Mouse (Mus musculus) layer of hippocampus, adult 18-20 months (tissue): ENCODE results near the gene Hirip3. TPM values are rescaled to one million over a fixed set of nuclear protein-coding genes. Genes with fewer than 3 reads are reported as not detected.
"Not testable (repeated sequence)": the region's sequence is repeated elsewhere in the genome, so short reads cannot be mapped to it uniquely, and the experiment has no call there.

Experiments
- DNase-seq, 2 experiments: peaks; one replicate each; pipeline ENCODE4 v3.0.0; 2022; ENCODE audit warnings: low spot score in 2 of 2
- total RNA-seq, 2 experiments: library from RNA; stranded (reverse); gene quantifications; 2 replicates each; pipeline ENCODE4 v1.2.3; 2021

The Hirip3 gene
- total RNA-seq, 2 experiments from 2014 or later, result 25.8 to 30.9 TPM

DNA sequence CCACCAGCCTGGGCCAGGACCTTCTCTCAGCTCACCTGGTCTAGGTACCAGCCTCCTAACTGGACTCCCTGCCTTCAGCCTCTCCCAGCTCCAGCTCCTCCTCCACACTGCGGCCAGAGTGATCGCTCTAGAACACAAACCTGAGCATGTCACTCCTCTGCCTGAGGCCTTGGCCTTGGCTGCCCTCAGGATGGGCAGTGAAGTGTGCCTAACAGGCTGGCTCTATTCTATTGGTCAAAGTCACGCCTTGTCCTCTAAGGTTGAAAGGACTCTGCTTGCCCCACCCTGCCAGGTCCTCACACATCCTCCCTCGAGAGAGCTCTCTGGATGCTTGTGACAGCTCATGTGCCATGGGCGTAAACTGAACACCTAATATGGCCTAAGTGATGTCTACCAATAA, 8.3 kb upstream of the Hirip3 start:
- no peak for DNase-seq

DNA sequence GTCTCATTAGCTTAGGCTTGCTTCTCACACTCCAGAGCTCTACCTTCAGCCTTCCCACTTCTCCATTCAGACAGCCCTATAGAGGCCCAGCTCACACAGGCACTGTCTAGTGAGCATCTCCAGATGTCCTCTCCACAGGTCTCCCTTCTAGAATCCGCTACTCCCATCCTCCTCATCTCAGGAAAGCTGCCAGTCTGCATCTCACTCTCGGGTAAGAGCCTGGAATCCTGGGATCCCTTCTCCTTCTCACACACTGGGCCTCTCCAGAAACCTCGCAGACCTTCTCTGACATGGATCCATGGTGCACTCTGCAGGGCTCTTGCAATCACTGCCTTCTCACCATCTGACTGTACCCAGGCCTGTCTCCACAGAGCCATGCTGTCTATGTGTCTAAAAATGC, 6.1 kb upstream of the Hirip3 start:
- no peak for DNase-seq

DNA sequence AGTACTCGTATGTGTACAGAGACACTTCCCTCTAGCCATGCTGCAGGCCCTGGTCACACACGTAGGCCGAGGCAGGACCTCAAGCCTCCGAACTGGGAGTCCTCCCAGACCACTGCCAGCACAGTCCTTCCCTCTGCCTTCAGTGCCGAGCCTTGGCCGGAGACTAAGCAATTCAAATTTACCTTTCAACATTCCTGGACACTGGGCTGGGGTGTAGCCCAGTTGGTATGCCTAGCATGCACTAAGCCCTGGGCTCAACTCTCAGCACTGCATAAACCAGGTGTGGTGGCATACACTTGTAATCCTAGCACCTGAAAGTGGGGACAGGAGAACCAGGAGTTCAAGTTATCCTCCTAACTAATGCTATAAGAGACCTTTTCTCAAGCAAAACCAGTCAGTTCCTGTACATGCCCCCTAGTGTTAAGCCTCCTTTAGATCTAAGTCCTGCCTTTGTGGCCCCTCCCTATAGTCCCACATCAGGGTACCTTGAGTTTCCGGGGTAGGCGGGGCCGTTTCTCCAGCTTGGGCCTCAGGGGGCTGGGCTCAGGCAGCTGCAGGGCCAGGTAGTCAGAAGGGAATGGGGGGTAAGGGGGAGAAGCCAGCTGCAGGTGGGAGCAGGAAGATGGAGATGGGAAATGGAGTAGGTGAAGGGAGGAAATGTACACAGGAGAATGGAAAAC, 4.9 kb upstream of the Hirip3 start:
- no peak for DNase-seq

DNA sequence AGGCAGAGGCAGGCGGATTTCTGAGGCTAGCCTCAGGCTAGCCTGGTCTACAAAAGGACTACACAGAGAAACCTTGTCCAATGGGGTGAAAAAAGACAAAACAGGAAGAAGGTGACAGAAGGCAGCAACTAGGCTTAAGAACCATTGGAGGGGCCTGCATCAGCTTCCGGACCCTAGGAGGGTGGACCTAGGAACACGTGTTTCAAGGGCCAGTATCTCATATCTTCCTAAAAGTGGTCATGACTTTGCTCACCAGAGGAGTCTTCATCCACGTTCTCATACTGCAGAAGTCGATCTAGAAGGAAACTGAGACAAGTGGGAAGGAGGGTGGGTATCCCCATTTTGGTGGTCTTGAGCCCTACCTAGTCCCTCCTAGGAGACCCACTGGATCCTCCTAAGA, 785 bp upstream of the Hirip3 start:
- DNase-seq, result no peak

DNA sequence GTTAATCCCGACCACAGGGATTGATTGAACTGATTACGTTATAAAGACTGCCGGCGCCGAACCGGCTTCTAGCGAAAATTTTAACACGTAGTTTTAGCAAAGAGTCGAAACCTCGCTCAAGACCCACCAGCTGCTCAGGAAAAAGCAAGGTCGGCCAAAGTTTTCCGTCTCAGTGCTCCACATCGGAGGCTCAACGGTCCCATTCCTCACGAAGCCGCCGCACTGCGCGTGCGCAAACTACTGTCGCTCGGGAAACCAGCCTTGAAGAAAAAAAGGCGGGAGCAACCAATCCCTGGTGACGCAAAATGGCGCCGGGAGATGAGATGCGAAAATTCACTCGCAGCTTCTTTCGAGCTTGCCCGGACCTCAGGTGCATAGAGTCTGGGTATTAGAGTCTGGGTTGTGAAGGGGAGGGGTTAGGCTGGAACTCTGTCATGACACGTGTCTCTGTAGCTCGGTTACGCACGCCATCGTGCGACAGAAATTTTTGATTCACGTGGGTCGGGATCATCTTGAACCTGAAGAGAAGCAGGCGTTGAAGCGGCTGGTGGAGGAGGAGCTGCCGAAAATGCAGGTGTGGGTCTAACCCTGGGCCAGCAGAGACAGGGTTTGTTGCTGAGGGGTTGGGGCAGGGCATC, 494 bp downstream of the Hirip3 start, which contains the start of gene Ino80e:
Gene Ino80e, minus strand, starts transcription at position 231 of the 638 bp plus-strand sequence.
- peak; percentile 92 to 96 for DNase-seq

DNA sequence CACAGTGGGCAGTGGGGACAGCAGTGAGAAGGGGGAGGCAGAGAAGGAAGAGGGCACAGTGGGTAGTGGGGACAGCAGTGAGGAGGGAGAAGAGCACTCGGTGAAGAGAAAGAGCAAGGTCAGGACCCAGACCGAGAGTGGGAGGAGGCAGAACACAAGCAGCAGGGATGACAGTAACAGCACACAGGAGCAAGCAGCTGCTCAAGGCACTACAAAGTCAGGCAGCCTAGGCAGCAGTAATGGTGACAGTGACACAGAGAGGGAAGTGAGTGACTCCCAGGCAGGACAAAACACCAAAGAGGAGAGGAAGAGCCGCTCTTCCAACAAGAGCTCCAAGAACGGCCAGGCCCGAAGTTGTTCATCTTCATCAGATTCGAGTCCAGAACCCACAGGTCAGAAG, 2.0 kb downstream of the Hirip3 start:
- DNase-seq, result no peak

DNA sequence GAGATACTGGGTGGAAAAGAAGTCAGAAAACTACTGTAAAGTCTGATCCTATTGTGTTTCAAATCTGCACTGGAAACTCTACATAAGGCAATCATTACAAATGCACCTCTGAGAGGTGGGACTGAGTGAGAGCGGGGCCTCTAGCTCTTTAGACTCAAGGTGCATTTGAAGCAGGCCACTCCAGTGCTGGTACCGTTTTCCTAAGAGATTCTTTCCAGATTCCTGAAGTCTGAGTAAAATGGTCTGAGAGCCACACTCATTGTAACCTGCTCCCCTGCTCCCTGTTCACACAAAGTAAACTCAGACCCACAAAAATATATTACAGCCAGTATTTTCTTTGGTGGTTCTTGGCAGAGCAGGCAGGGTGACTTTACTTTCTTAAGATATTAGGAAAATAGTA, 5.8 kb downstream of the Hirip3 start:
- no peak for DNase-seq

DNA sequence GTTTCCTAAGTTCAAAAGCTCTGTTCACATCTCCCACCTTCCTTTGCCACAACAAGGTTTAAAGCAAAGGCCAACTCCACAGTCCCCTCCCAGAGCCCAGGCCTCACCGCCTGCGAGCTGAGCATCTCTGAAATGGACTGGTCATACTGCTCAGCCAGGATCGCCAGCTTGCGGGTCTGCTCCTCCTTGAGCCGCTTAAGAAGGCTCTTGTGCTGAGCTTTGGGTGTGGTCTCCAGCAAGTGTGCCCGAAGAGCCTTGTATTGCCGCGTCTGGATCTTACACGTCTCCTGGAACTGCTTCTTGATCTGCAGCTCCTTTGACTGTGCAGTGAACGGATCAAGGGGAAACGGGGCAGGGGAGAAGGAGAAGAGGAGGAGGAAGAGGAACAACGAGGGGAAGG, 6.2 kb downstream of the Hirip3 start:
- DNase-seq, result no peak

DNA sequence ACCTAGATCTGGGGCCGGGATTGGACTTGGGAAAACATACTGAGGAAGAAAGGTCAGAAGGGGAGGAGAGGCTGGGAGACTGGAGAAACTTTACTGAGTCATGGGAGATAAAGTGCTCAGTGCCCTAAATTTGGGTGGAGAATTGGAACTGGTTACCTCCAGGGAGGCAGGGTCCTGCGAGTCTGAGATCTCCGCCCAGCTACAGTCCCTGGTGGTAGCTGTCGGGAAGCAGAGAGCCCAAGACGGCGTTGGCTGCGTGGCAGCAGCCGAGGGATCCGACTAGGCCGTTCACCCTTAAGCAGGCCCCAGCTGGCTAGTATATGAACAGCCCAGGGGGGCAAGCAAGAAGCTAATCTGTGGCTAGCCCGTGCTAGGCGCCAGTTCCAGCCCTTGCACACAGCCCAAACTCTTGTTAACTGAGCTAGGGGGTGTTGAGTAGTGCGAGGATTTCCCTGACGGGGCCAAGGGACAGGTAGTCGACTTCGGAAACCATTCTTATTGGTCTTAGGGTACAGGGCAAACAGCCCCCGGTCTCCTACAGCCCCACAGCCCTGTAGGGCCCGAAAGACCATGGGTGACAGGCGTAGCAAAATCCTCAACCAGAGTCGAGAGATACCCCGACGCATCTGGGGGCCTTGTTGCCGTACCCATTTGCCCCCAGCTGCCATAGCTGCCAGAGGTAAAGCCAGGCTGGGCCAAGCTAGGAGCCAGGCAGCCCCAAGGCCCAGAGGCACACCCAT, 8.2 kb downstream of the Hirip3 start:
- DNase-seq, result no peak

DNA sequence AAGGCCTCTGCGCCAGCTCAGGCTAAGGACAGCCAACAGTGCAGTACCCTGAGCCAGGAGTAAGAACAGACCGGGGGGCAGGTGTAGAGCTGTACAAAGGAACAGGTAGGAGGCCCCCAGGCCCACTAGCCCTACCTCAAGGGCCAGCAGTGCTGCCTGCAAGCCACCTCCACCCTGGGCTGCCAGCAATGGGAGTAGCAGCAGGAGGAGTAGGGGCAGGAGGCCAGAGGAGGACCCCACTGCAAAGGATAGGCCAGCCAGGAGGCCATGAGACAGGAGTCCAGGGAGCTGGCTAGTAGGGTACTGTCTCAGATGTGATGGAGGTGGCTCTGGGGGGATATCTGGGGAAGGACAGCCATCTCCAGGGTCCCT, 8.7 kb downstream of the Hirip3 start:
- no peak for DNase-seq

DNA sequence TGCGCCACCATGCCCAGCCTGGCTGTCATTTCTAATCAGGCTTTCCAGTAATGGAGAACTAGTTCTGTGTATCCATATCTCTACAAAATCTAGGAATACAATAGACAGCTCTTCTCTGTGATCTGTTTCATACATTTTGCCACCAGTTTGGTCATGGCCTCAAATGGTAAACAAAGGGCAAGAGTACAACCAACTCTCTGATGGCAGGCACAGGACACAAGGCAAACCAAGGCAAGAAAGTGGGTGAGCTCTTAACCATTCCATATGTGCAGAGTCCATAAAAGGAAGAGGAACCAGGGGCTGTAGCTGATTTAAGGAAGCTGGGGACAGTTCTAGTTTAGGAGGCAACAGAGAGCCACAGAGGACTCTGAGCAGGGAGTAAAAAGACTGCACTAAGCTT, 15.5 kb downstream of the Hirip3 start:
- no peak for DNase-seq

DNA sequence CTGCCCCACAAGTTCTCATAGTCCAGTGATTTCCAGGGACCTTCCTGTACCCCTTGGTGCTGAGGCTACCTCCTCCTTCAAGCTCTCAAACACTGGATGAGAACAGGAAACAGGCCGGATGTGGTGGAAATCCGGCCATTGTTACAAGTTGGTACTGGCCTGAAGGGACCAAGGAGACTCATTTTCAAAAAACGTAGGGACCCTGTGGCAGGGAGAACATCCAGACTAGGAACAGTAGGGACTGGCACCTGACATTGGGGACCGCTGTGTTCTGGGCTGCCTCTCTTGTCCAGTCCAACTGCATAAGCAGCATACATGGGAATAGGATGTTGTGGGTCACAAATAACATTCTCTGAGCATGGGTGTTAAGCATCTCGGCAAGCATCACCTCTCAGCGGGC, 19.3 kb downstream of the Hirip3 start:
- no peak for DNase-seq

DNA sequence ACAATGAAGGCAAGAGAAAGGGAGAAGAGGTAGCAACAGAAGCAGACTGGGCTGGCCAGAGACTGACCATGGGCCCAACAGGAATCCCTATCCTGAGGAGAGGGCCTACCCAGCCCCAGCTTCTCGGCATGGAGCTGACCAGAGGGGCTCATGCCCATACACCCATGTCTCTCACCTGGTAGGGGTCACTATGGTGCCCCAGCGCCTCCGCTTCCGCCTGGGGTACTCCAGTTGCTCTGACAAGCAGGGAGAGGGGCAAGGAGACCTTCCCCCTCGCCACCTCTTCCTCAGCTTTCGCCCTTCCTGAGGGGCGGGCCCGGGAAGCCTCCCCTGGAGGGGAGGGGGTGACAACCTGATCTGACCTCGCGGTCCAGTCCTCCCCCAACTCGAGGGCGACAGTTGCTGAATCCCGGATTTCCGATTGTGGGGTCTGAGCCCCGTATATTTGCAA, 22.0 kb downstream of the Hirip3 start:
- DNase-seq, result no peak

DNA sequence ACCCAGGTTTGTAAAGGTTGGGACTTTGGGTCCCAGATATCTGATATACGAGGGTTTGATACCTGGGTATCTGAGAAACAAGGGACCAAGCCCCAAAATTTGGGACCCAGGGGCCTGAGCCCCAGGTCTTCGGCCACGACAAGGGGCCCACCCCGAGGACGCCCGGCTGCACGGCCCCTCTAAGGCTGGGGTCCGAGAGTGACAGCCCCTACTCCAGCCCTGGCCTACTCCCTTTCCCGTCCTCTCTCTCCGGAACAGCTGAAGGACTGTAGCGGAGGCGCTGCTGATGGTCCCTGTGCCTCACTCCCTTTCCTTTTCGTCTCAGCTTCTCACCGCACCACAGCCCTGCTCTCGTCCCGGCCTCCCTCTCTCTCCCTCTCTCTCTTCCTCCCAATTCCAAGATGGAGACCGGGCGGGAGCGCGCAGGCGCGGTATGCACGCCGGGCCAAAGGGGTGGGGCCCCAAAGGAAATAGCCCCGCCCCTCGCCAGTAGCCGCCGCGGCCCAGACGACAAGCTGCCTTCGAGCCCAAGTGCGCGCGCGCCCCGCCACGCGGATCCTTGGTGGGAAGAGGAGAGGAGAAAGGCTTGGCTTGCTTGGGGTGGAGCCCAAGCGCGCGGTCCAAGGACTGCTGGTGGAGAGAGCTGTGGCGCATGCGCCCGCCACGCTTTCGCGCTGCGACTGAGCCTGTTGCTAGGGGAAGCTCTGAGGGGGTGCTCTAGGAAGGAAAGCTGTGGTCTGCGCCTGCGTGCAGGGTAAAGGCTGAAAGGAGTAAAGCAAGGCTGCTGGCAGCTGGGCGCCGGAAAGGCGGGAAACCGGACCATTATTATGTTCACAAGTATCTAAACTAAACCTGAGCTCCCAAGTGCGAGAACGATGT, 22.8 kb downstream of the Hirip3 start, which contains the start of gene Taok2:
Gene Taok2, minus strand, starts transcription at position 418 of the 879 bp plus-strand sequence.
- peak; percentile 99 for DNase-seq

DNA sequence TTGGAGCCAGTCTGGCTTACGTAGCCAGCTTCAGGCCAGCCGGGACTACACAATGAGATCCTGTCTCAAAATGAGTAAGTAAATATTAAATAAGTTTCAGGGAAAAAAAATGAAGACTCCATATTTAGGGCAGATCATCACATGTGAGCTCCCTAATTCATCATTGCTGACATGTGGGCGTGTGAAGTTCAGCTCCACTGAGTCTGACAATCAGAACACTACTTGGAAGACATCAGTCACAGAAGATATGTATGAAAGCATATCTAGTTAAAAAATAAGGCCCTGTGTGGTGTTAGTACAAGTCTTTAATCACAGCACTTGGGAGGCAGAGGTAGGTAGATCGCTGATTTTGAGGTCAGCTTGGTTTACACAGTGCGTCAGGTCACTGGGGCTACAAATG, 25.5 kb downstream of the Hirip3 start:
- no peak for DNase-seq

DNA sequence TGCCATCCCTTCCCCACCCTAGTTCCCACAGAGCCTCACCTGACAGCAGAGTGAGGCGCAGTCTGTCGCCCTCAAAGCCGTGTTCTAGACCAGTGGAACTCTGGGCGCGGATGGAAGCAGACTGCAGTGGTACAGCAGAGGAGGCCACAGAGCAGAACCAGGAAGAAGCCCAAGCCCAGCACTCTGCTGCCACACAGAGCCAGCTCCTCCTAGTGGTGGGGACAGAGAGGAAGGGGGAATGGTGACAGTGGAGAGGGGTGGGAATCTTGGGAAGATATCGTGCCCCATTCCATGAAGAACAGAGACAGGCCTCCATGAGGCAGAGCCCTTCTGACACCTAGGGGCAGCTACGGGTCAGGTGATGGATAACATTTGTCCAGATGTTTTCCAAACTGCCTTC, 27.1 kb downstream of the Hirip3 start:
- no peak for DNase-seq

DNA sequence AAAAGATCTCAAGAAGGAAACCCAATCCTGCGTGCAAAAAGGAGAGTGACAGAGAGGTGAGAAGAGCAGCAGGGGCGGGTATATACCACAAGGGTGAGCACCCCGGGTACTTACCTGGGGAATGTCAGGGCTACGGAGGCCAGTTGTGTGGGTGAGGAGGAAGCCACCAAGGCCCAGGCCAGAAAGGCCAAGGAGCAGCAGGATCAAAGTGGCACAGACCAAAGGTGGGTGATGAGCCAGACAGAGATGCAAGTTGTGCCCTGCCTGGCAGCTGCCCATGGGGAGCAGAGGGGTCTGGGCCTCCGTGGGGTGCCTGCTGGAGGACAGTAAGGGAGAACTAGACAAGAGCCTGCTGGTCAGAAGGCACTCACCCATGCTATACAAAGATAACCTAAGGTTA, 35.1 kb downstream of the Hirip3 start:
- no peak for DNase-seq

DNA sequence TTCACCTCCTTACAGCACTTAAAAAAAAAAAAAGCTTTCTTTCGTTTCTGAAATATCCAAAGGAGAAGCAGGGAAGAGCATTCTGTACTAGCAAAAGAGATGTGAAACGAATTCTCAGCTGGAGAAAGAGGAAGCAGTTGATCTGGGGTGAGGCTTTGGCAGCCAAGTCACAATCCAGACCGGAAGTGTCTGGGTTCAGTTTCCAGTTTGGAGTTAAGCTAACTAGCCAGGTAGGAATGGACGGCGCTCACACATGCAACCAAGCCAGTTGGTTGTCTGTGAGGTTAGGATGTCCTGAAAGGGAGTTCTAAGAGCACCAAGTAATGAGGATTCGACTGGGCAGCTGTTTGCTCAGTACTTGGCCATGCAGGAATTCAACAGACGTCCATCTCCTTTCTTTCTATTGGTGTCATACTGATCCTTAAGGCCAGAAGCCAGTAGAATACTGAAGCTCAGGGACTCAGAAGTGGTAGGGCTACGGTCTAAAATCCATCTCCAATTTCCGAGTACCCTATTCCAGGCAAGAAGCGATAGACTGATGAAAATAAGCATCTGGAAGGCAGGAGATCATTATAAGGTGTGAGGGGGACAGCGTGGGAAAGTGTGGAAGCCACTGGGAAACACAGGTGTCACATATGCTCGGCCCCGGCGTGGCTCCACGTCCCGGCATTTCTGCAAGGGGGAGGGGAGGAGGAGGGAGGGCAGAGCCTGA, 35.8 kb downstream of the Hirip3 start:
- DNase-seq, result peak in 1 of 2 experiments; percentile 13

DNA sequence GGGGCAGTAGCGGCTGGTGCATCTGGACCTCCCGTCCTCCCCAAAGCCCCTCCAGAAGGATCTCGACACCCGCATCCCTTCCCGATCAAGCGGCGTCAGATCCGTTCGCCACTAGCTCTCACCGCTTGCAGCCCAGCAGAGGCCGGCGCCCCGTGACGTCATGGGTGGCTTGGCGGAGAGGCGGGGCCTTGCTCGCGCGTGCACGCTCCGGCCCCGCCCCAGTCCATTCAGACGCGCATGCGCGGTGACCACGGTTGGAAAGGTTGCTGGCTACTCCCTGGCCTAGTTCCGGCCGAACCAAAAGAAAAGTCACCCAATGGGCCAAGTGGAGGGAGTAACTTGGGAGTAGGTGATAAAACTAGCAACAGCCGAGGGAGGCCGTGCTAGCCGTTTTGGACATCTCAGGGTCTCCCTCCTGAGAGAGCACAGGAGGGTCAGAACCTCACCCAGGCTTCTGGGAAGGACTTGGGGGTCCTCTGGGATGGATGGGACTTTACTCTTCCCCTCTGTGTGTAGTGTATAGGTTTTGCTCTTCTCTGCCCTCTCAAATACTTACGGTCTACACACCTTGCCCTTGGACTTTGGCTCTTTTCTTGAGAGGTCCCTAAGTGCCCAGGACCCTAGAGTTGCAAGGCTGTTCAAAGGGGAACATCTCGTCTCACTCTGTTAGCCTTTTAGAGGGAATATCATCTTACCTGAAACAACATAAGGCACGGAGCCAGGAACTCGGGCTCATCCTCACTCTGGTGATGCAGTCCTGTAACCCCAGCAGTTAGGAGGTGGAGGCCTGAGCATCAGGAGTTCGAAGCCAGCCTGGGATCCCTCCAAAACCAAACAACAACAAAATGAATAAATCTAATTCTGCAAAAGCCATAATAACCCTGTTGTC, 36.6 kb downstream of the Hirip3 start:
- DNase-seq, result peak; percentile 92 to 95

DNA sequence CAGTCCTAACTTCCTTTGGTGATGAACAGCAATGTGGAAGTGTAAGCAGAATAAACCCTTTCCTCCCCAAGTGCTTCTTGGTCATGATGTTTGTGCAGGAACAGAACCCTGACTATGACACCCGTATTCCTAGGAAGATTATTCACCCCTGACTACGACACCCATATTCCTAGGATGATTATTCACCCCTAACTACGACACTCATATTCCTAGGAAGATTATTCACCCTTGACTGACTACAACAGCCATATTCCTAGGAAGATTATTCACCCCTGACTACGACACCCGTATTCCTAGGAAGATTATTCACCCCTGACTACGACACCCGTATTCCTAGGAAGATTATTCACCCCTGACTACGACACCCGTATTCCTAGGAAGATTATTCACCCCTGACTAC, 38.0 kb downstream of the Hirip3 start:
- not testable (repeated sequence) for DNase-seq
